Mouse (Mus musculus) spleen, adult 2 months (tissue): Measurements from ENCODE around the gene Acad9. TPM values are rescaled to one million over a fixed set of nuclear protein-coding genes. Genes with fewer than 3 reads are reported as not detected.

ENCODE experiments used
- DNase-seq, 2 experiments: peaks; one replicate each; pipeline versions ENCODE4 v3.0.0 to v3.0.0-alpha.2; 2012 to 2021; ENCODE audit warnings: low spot score in 2 of 2, low read depth in 1 of 2
- H3K27ac ChIP-seq: fragments of 200-500 bp; 2 replicates; pipeline ENCODE4 v1.5.1; 2012; ENCODE audit warnings: low read length, inconsistent platforms; ENCODE audit not compliant: insufficient read depth
- H3K27me3 ChIP-seq: fragments of 200-500 bp; 2 replicates; pipeline ENCODE4 v1.6.1; 2012; ENCODE audit warnings: mild to moderate bottlenecking, moderate library complexity, low read length, inconsistent platforms; ENCODE audit not compliant: control insufficient read depth, insufficient read depth
- H3K36me3 ChIP-seq: fragments of 200-500 bp; 2 replicates; pipeline ENCODE4 v1.6.1; 2012; ENCODE audit warnings: mild to moderate bottlenecking, low read length, inconsistent platforms; ENCODE audit not compliant: control insufficient read depth, insufficient read depth
- H3K4me1 ChIP-seq: fragments of 200-500 bp; 2 replicates; pipeline ENCODE4 v1.6.1; 2011; ENCODE audit warnings: inconsistent platforms; ENCODE audit not compliant: control insufficient read depth, insufficient read depth, insufficient read length
- H3K4me3 ChIP-seq: fragments of 200-500 bp; 2 replicates; pipeline ENCODE4 v1.5.1; 2011; ENCODE audit warnings: mild to moderate bottlenecking, inconsistent platforms; ENCODE audit not compliant: insufficient read depth, insufficient read length; ENCODE audit errors: extremely low read depth
- CTCF ChIP-seq: fragments of 200-500 bp; IDR thresholded peaks from 2 replicates; pipeline ENCODE4 v1.5.1; 2011; ENCODE audit warnings: mild to moderate bottlenecking, inconsistent platforms; ENCODE audit not compliant: insufficient read depth, insufficient read length, insufficient replicate concordance; ENCODE audit errors: extremely low read depth
- POLR2A ChIP-seq: fragments of 200-500 bp; IDR thresholded peaks from 2 replicates; pipeline ENCODE4 v1.6.1; 2011; ENCODE audit warnings: low read depth, low read length, inconsistent platforms
- WGBS: fragments of 180-500 bp; shearing (Covaris S2); methylation state at CpG from one replicate; pipeline ENCODE4 v1.1.7; 2018; 5-methylcytosine and 5-hydroxymethylcytosine counted together
- polyA plus RNA-seq: library from polyadenylated mRNA; depleted of rRNA; stranded (reverse); fragments of >200 nt; gene quantifications from 2 replicates; pipeline ENCODE4 v1.2.3, GENCODE M21; 2012; rRNA removed

The Acad9 gene
- polyA plus RNA-seq, 1 experiment, result 9.2 TPM

GRCm38 (mm10) chr3:36137560-36137959 is 71.8 kb downstream of the Acad9 start:
- no peak overlapping the region for H3K27ac ChIP-seq
- DNase-seq, result peak in 1 of 2 experiments; percentile 12
- H3K36me3 ChIP-seq, result no peaks in the 10 kb centered on the region
- no peaks in the 10 kb centered on the region for H3K4me1 ChIP-seq
- no peak for TF ChIP-seq CTCF
- TF ChIP-seq POLR2A, result no peak
- H3K4me3 ChIP-seq, result no peak overlapping the region
- WGBS, result 48% methylated on average over 2 of the region's 2 CpGs
- H3K27me3 ChIP-seq, result no peaks in the 10 kb centered on the region

- 83% methylated on average over 1 of the region's 1 CpGs for WGBS
- no peaks in the 10 kb centered on the region for H3K36me3 ChIP-seq
- H3K27ac ChIP-seq, result no peak overlapping the region
- TF ChIP-seq POLR2A, result no peak
- TF ChIP-seq CTCF, result no peak
- H3K4me1 ChIP-seq, result no peaks in the 10 kb centered on the region
- H3K27me3 ChIP-seq, result no peaks in the 10 kb centered on the region
- no peak for DNase-seq
- no peak overlapping the region for H3K4me3 ChIP-seq
Measured at GRCm38 (mm10) chr3:36138171-36138660, 72.4 kb downstream of the Acad9 start.

GRCm38 (mm10) chr3:36138996-36139395 is 73.2 kb downstream of the Acad9 start:
- Histone ChIP-seq H3K4me3 (no peak overlapping the region), H3K36me3 (no peaks in the 10 kb centered on the region), H3K4me1 (no peaks in the 10 kb centered on the region), H3K27ac (no peak overlapping the region), H3K27me3 (no peaks in the 10 kb centered on the region)
- no peak for DNase-seq
- TF ChIP-seq POLR2A, result no peak

Other genes starting within 250 kb of the Acad9 start
- 3.6 and 7.4 TPM in 2 replicates for gene Dcun1d1, start 128.5 kb upstream of the Acad9 start, polyA plus RNA-seq
- 4.7 and 4.8 TPM in 2 replicates for gene Mccc1, start 65.3 kb upstream of the Acad9 start, polyA plus RNA-seq
- gene Ccdc144b, start 12.4 kb upstream of the Acad9 start, polyA plus RNA-seq, result not detected in 2 replicates
- 0.33 and 0.38 TPM in 2 replicates for gene D3Ertd254e, start 85.0 kb downstream of the Acad9 start, polyA plus RNA-seq
- gene Qrfpr, start 156.3 kb downstream of the Acad9 start, polyA plus RNA-seq, result 0.19 and 0.22 TPM in 2 replicates